Mouse (Mus musculus) embryo, embryonic 10.5 days (tissue): ENCODE results near the gene Rnf208.

Experiments
- DNase-seq: peaks from one replicate; pipeline ENCODE4 v3.0.0-alpha.2; 2015; ENCODE audit warnings: low spot score

The Rnf208 gene

GRCm38 (mm10) chr2:25242101-25242506 is at the start of gene Rnf208, which contains the start of gene Cysrt1:
Gene Rnf208 (plus strand): TSS chr2:25242255.
Gene Cysrt1 (minus strand): TSS chr2:25242452.
- DNase-seq, result peak; percentile 39

DNA sequence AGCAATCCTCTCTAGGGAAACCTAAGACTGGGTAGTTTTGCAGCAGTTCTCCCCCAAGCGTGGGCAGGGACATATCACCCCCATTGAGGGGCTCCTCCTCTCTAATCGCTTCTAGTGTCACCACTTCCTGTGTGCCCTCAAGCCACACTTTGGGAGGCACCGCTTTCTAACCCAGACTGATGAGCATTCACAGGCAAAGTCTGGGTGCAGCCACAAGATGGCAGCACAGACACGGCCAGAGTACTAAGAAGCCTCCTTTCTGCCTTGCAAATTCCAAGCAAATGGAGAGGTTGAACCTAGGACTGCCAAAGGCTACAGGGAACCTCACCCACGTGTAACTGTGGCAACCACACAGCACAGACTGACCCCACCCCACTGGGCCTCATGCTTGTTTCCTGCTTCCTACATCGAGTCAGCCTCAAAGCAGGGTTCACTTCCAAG is 48.7 kb upstream of the Rnf208 start:
- peak; percentile 92 for DNase-seq

DNA sequence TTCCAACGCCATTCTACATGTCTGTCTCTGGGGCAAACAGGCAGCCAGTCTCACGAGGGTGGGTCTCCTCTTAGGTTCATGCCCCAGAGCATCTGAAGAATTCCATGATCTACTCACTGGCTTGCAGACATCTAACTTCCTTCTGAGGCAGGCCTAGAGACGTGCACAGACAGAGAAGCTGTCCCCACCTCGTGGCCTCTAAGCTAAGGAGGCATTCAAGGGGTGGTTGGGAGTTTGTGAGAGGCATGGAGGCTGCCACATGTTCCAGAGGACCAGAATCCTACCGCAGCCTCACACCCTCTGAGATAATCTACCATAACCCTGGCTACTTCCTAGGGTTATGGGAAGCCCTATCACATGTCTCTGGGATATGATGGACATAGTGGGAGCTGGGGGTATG is 48.0 kb upstream of the Rnf208 start:
- no peak for DNase-seq

DNA sequence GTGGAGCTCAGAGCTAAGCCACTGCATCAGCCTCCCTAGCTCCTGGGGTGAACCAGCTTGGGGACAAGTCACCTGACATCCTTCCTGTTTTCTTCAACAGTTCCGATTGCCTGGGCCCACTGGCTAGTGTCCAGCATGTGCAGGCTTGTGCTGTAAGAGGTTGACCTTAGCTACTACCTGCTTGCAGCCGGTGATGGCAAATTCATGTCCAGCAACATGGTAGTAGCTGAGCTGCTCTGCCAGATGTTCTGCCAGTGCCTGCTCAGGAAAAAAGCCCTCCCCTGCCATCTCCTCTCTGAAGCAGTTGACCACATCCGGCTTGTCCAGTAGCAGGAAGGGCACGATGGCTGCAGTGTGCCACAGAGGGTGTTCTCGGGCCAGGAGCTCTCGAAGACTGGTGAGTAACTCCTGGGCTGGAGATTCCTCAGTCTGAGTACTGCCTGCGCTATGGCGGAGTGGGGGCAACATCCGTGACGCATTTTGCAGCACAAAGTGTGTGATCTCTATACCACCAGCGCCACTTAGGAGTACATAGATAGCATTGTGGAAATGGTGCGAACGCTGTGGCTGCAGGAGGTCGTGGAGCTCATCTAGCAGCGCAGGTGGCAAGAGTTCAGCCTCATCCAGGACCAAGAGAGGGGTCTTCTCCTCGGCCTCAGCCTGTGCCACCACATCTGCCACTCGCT is 47.4 kb upstream of the Rnf208 start:
- DNase-seq, result no peak

GRCm38 (mm10) chr2:25195211-25196156 is 46.6 kb upstream of the Rnf208 start:
- no peak for DNase-seq

DNA sequence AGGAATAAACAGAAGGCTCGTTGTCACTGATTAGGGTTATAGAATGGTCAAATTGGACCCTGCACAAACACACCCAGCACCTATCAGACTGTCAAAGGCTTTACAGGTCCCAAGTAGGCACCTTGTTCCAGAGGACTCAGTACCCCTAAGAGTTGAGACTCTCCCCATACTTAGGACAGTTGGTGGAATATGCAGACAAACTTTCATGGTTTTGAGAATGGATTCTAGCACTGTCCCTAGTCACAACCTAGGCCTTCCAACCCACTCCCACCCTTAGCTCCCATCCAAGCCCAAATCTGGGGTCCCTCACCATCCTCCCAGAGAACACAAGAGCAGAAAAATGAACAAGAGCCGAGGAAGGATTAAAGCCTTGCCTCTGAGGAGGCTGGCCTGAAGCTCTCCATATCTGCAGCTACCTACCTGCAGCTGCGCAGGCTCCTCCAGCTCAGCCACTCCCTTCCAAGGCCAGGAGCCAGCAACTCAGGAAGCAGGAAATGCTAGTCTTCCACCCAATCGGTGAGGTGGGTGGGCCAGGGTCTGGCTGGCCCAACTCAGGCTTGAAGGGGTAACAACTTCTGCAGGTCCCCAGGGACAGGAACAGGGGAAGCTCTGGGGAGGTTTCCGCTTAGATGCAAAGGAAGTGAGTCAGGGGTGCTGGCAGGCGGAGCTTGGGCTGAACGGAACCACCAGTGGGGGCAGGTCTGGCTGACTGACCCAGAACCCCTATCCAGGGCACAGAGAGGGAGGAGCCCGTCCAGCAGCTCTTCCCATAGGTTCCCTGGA is 45.7 kb upstream of the Rnf208 start, which contains the start of gene Tor4a:
Tor4a (minus strand) TSS at position 715 of the 783 bp plus-strand sequence.
- DNase-seq, result peak; percentile 41

- DNase-seq, result no peak
Observed at GRCm38 (mm10) chr2:25197191-25197590, 44.9 kb upstream of the Rnf208 start.

- no peak for DNase-seq
Observed at GRCm38 (mm10) chr2:25197946-25198345, 44.1 kb upstream of the Rnf208 start.

DNA sequence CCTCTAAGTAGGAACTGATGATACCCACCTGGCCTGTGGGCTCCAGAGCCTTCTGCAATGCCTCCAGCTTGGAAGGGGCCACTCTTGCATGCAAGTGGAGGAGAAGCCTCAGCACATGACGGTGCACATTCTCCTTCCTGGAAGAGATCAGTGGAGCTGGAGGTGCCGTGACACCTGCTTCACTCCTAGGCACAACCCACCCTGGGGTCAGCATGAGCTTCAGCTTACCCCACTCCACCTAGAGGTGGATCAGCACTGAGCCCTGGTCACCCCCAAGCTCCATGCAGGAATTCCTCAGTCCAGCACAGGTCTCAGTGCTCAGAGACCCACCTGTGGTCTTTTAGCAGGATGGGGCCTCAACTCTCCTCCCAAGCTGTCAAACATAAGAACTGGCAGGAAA is 41.4 kb upstream of the Rnf208 start:
- DNase-seq, result no peak

GRCm38 (mm10) chr2:25203631-25204214 is 38.3 kb upstream of the Rnf208 start:
- DNase-seq, result no peak

- DNase-seq, result no peak
Observed at GRCm38 (mm10) chr2:25207593-25207992, 34.5 kb upstream of the Rnf208 start.

- DNase-seq, result no peak
Observed at GRCm38 (mm10) chr2:25210686-25211085, 31.4 kb upstream of the Rnf208 start.

DNA sequence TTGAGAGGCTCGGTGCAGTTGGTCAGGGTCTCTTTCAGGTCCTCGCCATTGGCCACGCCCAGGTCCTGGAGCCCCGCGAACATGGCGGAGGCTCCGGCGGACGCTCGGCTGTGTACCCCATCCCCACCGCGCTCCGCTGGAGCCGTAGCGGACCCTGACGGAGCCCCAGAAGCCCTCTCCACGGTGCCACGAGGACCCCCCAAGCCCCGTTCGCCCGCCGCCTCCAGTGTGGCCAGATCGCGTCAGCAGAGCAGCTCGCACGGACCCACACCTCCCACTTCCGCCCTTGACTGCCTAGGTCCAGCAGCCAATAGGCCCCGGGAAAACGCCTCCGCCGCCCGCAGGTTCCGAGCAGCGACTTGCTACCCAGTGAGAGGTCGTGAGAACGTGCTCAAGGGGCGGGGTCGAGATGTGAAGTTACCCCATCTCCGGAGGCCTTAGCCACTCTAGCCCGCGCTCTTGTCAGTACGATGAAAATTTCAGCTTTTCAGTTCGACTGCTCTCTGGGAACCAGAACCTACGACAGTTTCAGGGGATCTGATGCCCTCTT is 30.9 kb upstream of the Rnf208 start, which contains the start of gene Nelfb:
Nelfb (minus strand) TSS at position 369 of the 550 bp plus-strand sequence.
- peak; percentile 95 for DNase-seq

DNA sequence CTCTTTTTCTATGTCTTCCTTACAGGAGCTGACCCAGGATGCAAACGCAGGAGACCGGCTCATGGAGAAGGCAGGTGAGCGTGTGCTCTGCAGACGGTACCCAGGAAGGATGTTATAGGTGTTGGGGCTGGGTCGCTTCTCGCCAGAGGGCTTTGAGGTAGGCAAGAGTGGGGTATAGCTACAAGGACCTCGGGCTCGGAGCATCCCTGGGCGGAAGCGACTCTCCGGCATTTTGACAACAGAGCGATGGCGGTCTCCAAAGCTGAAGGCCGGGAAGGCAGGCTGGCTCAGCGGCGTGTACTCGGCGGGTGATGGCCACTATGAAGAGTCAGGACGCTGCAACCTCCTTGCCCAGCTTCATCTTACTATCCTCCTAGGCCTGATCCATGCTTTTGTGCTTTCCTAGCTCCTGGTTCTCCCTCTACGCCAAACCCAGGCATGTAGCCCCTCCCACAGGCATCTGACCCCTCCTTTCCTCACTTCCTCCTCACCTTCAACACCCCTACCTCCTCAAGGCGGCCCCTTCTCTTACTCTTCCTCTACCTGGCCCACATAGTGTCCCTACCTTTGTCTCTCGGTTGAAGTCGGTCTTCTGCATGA is 28.7 kb upstream of the Rnf208 start:
- no peak for DNase-seq

- no peak for DNase-seq
Observed at GRCm38 (mm10) chr2:25214444-25214843, 27.6 kb upstream of the Rnf208 start, which contains the start of gene Stpg3. Gene Stpg3 (minus strand): TSS chr2:25214637.

DNA sequence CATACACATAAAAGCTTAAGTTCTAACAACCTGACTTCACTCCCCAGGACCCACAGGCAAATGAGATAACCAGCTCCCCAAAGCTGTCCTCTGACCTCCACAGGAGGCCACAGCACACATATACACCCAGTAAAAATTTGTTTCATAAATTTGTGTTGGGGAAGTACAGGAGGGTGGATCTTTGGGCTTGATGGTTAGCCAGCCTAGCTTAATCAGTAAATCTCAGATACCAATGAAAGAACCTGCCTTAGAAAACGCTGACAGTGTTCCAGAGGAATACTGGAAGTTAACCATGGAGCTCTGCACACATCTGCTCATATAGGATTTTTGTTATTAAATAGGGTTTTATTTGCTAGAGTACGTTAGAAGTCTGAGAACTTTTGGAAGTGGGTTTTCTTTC is 24.4 kb upstream of the Rnf208 start:
- DNase-seq, result no peak

GRCm38 (mm10) chr2:25218445-25218844 is 23.6 kb upstream of the Rnf208 start, which contains the start of gene Fam166a:
Gene Fam166a (plus strand): TSS chr2:25218745.
- no peak for DNase-seq

DNA sequence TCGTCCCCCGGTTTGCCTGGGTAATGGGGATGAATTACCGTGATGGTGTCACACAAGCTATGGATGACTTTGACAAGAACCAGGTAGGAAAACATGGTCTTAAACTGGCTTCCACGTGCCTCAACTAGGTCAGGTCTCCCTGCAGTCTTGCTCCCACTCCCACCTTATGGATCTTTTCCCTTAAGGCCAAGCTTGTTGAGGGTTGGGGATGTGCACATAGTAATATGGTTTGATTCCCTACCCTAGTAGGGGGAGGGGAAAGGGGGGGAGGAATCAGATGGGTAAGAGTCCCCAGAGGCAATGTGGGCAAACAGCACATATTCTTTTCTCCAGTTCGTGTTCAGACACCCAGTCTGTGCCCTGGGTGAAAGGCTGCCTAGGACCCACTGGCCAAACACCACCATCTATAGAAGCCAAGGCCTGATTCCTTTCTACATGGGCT is 20.7 kb upstream of the Rnf208 start:
- DNase-seq, result no peak

DNA sequence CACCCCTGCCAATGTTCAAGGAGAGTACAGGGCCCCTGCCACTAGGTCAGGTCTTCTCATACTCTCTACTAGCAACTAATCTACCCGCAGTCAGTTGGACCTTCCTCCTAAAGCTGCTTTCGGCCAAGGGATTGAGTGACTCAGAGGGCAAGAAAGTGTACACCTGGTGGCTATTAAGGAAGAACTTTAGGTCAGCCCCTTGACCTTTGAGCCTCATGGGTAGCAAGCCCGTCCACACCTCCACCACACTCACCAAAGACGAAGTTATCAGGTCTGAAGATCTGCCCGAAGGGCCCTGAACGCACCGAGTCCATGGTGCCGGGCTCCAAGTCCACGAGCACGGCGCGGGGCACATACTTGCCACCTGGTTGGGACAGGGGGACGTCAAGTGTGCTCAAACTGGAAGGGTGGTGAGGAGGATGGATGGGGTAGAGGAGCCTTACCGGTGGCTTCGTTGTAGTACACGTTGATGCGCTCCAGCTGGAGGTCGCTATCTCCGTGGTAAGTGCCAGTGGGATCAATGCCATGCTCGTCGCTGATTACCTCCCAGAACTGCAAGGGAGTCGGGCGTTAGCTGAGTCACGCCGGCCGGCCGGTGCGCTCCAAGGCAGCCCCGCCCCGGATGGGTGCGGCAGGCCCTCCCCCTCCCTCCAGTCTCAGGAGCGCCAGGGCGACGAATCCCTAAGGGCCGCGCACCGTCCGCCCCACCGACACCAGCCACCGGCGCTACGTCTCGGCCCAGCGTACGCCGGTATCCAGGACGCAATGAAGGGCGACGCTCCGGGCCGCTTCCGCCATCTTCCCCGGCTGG is 18.2 kb upstream of the Rnf208 start:
- peak; percentile 28 for DNase-seq

DNA sequence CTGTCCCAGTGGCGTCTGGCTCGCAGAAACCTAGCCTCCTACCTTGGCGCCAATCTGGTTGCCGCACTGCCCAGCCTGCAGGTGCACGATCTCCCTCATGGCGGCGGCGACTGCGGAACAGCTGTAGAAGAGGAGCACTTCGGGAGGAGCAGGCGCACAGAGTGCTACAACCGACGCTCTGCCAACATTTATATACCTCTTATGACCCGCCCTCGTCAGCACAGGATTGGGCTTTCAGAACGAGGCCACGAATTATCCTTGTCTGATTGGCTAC is 17.6 kb upstream of the Rnf208 start, which contains the start of gene Tubb4b:
Tubb4b (minus strand) TSS at position 211 of the 274 bp plus-strand sequence.
- no peak for DNase-seq
